Mouse (Mus musculus) limb, embryonic 15.5 days (tissue): ENCODE measurements at regions not wholly inside any gene's neighbourhood (a gene's known extent, or its start where the extent isn't known, plus 50 kb on each side); places are given as distances from the start of the nearest gene placed in this dataset.

Source experiments
- ATAC-seq: fragments of 200-750 bp; cut with Nextera tagmentation; 2 replicates; pipeline ENCODE4 v1.8.0; 2017; ENCODE audit warnings: low read depth, moderate TSS enrichment; ENCODE audit not compliant: insufficient number of reproducible peaks, low FRiP score, low TSS enrichment
- H3K27ac ChIP-seq: fragments of 300-500 bp; sonication (generic); 2 replicates; pipeline ENCODE4 v1.5.1; 2015; ENCODE audit warnings: moderate library complexity, mild to moderate bottlenecking, inconsistent platforms
- H3K27me3 ChIP-seq: fragments of 300-500 bp; sonication (generic); 2 replicates; pipeline ENCODE4 v1.6.1; 2015; ENCODE audit warnings: inconsistent platforms
- H3K36me3 ChIP-seq: fragments of 300-500 bp; sonication (generic); 2 replicates; pipeline ENCODE4 v1.6.1; 2015; ENCODE audit warnings: inconsistent platforms
- H3K4me1 ChIP-seq: fragments of 300-500 bp; sonication (generic); 2 replicates; pipeline ENCODE4 v1.6.1; 2015; ENCODE audit warnings: inconsistent platforms
- H3K4me2 ChIP-seq: fragments of 300-500 bp; sonication (generic); 2 replicates; pipeline ENCODE4 v1.6.1; 2015; ENCODE audit warnings: mild to moderate bottlenecking, inconsistent platforms
- H3K4me3 ChIP-seq: fragments of 300-500 bp; sonication (generic); 2 replicates; pipeline ENCODE4 v1.5.1; 2015; ENCODE audit warnings: mild to moderate bottlenecking, inconsistent platforms
- H3K9ac ChIP-seq: fragments of 300-500 bp; sonication (generic); 2 replicates; pipeline ENCODE4 v1.6.1; 2015; ENCODE audit warnings: inconsistent platforms
- H3K9me3 ChIP-seq: fragments of 300-500 bp; sonication (generic); 2 replicates; pipeline ENCODE4 v1.6.1; 2016; ENCODE audit warnings: inconsistent platforms
- WGBS: fragments of 180-500 bp; shearing (Covaris S2); methylation state at CpG from one replicate; pipeline ENCODE4 v1.1.7; 2015; 5-methylcytosine and 5-hydroxymethylcytosine counted together

DNA sequence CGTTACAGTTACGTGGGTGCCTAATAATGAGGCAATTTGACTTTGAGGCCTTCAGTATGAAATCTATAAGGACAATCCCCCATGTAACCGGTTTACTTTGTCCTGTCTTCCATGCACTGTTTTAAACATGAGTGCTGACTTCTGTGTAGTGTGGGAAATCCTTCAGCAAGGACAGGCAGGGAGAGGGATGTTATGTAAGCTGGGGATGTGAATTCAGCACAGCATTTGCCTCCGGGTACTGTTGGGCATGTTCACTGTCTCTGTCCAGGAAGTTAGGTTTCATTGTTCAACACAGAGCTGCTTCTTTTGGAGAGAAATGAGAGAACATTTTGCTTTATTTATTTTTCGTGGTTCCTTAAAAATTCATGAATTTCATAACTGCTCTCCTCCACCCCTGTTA, 322.7 kb downstream of the Rnf144a start:
- H3K4me2 ChIP-seq, result no peak overlapping the region
- H3K4me3 ChIP-seq, result no peak overlapping the region
- no peak for ATAC-seq
- no peak overlapping the region for H3K9ac ChIP-seq
- H3K27ac ChIP-seq, result no peak overlapping the region
- no peaks in the 10 kb centered on the region for H3K9me3 ChIP-seq
- WGBS, result 60% methylated on average over 5 of the region's 5 CpGs
- no peaks in the 10 kb centered on the region for H3K36me3 ChIP-seq
- no peaks in the 10 kb centered on the region for H3K27me3 ChIP-seq
- H3K4me1 ChIP-seq, result no peaks in the 10 kb centered on the region

DNA sequence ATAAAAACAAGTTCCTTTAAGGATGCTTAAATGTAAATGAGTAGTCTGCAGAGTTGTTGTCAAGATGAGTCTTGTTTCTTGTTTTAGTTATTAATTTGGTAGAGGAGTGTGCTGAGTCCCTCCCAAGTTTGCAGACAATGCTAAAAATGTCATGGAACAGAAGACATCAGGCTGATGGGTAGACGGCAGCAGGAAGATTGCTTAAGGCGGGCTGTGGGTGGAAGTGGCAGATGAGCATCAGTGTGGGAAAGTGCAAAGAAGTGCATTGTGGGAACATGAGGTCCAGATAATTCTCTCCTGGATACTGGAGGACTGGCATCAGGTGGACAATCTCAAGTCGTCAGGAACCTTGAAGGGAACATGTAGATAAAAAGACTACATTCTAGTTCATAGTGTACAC, 323.2 kb downstream of the Rnf144a start:
- Histone ChIP-seq H3K4me3 (no peak overlapping the region), H3K27me3 (no peaks in the 10 kb centered on the region), H3K4me2 (no peak overlapping the region), H3K9me3 (no peaks in the 10 kb centered on the region), H3K4me1 (no peaks in the 10 kb centered on the region), H3K27ac (no peak overlapping the region), H3K9ac (no peak overlapping the region), H3K36me3 (no peaks in the 10 kb centered on the region)
- 81% methylated on average over 3 of the region's 3 CpGs for WGBS
- no peak for ATAC-seq

GRCm38 (mm10) chr12:26088389-26088788, 326.7 kb downstream of the Rnf144a start:
- Histone ChIP-seq H3K4me3 (no peak overlapping the region), H3K27me3 (no peaks in the 10 kb centered on the region), H3K9me3 (no peaks in the 10 kb centered on the region), H3K4me2 (no peak overlapping the region), H3K9ac (no peak overlapping the region), H3K27ac (no peak overlapping the region), H3K4me1 (no peaks in the 10 kb centered on the region), H3K36me3 (no peaks in the 10 kb centered on the region)
- ATAC-seq, result no peak
- WGBS, result 71% methylated on average over 3 of the region's 3 CpGs

DNA sequence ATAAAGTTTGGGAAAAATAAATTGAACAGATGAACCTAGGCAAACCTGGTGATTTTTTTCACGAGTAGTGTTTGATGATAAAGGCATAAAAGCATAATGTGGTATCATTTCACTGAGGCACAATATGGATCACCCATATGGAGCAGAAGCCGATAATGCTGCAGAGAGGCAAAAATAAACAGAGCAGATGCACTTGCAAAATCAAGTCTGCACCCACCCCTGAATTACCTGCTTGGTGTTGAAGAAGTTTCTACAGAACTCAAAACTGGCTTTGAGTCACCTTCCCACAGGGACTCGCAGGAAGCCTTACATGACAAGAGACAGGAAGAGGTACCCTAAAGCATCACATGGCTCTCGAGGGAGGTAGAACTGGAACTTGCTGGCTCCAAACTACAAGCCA, 328.1 kb downstream of the Rnf144a start:
- no peak for ATAC-seq
- Histone ChIP-seq H3K4me2 (no peak overlapping the region), H3K4me3 (no peak overlapping the region), H3K27ac (no peak overlapping the region), H3K9me3 (no peaks in the 10 kb centered on the region), H3K4me1 (no peaks in the 10 kb centered on the region), H3K9ac (no peak overlapping the region), H3K27me3 (no peaks in the 10 kb centered on the region), H3K36me3 (no peaks in the 10 kb centered on the region)
- WGBS, result 86% methylated on average over 4 of the region's 4 CpGs

- Histone ChIP-seq H3K27me3 (no peaks in the 10 kb centered on the region), H3K27ac (no peak overlapping the region), H3K4me1 (no peaks in the 10 kb centered on the region), H3K9me3 (no peaks in the 10 kb centered on the region), H3K36me3 (no peaks in the 10 kb centered on the region), H3K4me2 (no peak overlapping the region), H3K9ac (no peak overlapping the region), H3K4me3 (no peak overlapping the region)
- ATAC-seq, result no peak
- WGBS, result 77% methylated on average over 3 of the region's 3 CpGs
These were observed 328.6 kb downstream of the Rnf144a start for GRCm38 (mm10) chr12:26086414-26086813.

DNA sequence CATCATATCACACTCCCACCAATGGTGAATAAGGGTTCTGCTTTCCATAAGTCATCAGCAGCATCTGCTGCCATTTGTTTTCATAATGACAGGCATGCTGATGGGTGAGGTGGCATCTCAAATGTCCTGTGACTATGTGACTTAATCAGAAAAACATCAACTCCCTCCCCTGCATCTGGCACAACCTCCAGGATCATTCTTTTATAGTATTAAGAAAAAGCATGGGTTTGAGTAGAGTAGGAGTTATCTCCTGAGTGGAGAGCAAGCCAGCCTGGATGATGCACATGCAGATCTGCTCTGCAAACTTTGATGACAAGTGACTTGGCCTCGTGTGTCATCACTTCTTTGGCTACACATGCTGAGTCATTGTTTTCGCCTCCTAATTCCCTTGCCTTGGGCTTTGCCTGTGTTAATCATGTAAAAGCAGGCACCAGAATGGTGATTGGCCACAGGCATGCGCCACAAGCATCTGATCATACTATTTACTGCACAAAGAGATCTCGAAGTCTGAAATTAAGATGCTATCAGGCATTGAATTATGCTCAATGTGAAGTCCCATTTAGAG, 335.9 kb downstream of the Rnf144a start:
- Histone ChIP-seq H3K9ac (no peak overlapping the region), H3K4me1 (no peaks in the 10 kb centered on the region), H3K4me2 (no peak overlapping the region), H3K4me3 (no peak overlapping the region), H3K27ac (no peak overlapping the region), H3K36me3 (no peaks in the 10 kb centered on the region), H3K9me3 (no peaks in the 10 kb centered on the region), H3K27me3 (no peaks in the 10 kb centered on the region)
- no peak for ATAC-seq
- 51% methylated on average over 4 of the region's 4 CpGs for WGBS

DNA sequence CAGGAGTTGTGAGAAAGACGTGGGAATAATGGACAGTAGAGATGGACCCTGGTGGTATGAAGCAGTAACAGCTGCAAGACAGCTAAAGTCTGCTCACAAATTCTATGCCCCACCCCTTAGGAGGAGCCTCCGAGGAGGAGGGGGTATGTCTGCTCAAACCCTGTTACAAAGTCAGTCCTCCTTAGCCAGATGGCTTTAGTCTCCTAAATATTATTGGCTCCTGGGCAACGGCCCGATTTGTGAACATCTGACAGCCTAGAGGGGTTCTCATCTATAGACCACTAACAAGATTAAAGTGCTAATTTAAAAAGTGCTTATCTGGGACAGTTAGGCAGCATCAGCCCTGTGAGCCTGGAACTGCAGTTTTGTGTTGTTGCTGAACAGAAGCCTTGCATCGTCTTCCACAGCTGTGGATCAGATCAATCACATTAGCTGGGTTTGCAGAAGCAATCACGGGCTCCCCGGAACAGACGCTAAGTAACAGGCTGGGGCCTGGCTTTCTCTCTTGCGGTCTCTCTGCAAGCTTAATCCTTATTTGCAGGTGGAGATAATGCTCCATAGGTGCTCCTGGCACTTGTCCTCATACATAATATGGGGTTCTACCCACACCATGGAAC, 339.3 kb downstream of the Rnf144a start:
- Histone ChIP-seq H3K4me3 (no peak overlapping the region), H3K4me1 (0 out of 2 replicates have a peak, but pooled peaks cover 2% of the 10 kb centered on the region), H3K27ac (no peak overlapping the region), H3K27me3 (no peaks in the 10 kb centered on the region), H3K9me3 (no peaks in the 10 kb centered on the region), H3K4me2 (no peak overlapping the region), H3K9ac (no peak overlapping the region), H3K36me3 (no peaks in the 10 kb centered on the region)
- 29% methylated on average over 9 of the region's 9 CpGs for WGBS
- ATAC-seq, result no peak

DNA sequence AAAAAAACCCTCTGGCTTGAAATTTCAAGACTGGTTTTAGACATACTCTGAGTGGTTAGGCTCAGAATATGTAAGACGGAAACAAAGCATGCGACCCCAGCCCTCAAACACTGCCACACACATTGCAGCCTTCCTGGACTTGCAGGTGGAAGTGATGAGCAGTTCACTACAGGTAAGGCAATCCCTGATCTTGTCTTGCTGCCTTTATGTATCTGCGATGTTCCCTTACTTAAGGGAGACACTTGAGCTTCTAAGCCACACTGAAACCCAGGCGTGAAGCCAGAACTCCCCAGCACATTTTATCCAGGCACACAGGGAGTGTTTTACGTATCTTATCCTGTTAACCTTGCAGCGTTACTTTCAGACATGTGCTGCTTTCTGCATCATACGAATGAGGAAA, 342.9 kb downstream of the Rnf144a start:
- WGBS, result 76% methylated on average over 7 of the region's 7 CpGs
- Histone ChIP-seq H3K9ac (no peak overlapping the region), H3K27me3 (peaks cover 25% of the 10 kb centered on the region), H3K4me3 (no peak overlapping the region), H3K36me3 (no peaks in the 10 kb centered on the region), H3K9me3 (no peaks in the 10 kb centered on the region), H3K4me2 (no peak overlapping the region), H3K4me1 (peaks cover 13% of the 10 kb centered on the region), H3K27ac (no peak overlapping the region)
- ATAC-seq, result no peak

- no peak for ATAC-seq
- H3K9me3 ChIP-seq, result no peaks in the 10 kb centered on the region
- no peak overlapping the region for H3K9ac ChIP-seq
- WGBS, result 12% methylated on average over 3 of the region's 3 CpGs
- peak overlapping the region; percentile 15; the same call in 1 of the 2 replicates for H3K4me2 ChIP-seq
- no peak overlapping the region for H3K4me3 ChIP-seq
- no peak overlapping the region for H3K27ac ChIP-seq
- peaks cover 25% of the 10 kb centered on the region for H3K27me3 ChIP-seq
- no peaks in the 10 kb centered on the region for H3K36me3 ChIP-seq
- H3K4me1 ChIP-seq, result peaks cover 13% of the 10 kb centered on the region
These were observed 343.4 kb downstream of the Rnf144a start for GRCm38 (mm10) chr12:26071610-26072009.

- Histone ChIP-seq H3K4me3 (0 out of 2 replicates have a peak overlapping the region, but pooled peaks have one; percentile 9), H3K27me3 (peaks cover 25% of the 10 kb centered on the region), H3K4me1 (peaks cover 13% of the 10 kb centered on the region), H3K4me2 (peak overlapping the region; percentile 33), H3K27ac (no peak overlapping the region), H3K9ac (no peak overlapping the region), H3K9me3 (no peaks in the 10 kb centered on the region), H3K36me3 (no peaks in the 10 kb centered on the region)
- 0 out of 2 replicates have a peak, but pooled peaks have one; percentile 10 for ATAC-seq
- WGBS, result 38% methylated on average over 4 of the region's 4 CpGs
These were observed 346.4 kb downstream of the Rnf144a start for GRCm38 (mm10) chr12:26068685-26069008.

DNA sequence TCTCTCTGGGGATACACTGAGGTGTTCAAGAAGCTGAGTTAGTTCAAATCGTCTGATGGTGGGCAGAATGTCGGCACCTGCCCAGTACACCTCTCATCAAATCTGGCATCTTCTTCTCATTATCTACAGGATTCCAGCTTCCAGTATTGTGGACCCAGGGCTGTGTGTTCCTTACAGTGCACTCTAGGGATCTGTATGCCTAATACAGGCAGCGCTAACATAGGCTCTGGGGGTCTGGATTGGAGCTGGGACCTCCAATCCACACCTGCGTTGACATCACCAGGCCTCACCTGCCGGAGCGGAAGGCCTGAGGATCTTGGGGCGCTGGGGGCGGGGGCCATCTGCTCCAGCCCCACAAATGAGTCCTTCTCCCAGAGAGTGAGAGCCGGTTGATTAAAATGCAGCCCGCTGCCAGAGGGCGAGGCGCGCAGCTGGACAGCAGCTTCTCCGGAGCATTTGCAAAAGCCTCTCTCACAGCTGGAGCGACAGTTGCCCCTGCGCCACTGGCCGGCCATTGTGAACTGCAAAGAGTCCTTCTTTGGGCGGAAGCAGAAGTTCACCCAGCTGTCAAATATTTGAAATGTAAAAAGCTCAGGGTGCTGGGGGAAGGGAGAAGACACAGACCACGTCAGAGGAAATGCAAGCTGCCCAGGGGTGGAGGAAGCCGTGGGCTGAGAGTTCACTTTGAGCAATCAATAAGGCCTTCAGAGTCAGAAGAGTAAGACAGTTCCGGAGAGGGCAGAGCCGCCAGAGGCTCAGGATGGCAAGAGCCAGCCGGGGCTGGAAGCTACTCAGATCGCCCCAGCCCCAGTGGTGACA, 347.0 kb downstream of the Rnf144a start:
- 9% methylated on average over 24 of the region's 24 CpGs for WGBS
- H3K9ac ChIP-seq, result no peak overlapping the region

GRCm38 (mm10) chr12:26060378-26060777, 354.7 kb downstream of the Rnf144a start:
- Histone ChIP-seq H3K27me3 (no peaks in the 10 kb centered on the region), H3K9ac (no peak overlapping the region), H3K9me3 (no peaks in the 10 kb centered on the region), H3K4me1 (no peaks in the 10 kb centered on the region), H3K4me3 (no peak overlapping the region), H3K4me2 (no peak overlapping the region), H3K36me3 (no peaks in the 10 kb centered on the region), H3K27ac (no peak overlapping the region)
- WGBS, result 64% methylated on average over 3 of the region's 3 CpGs
- ATAC-seq, result no peak

More for the DNA sequence above, 347.0 kb downstream of the Rnf144a start:
- H3K4me3 ChIP-seq, result peak overlapping the region; percentile 9; the same call in 1 of the 2 replicates
- H3K27me3 ChIP-seq, result peaks cover 25% of the 10 kb centered on the region
- no peaks in the 10 kb centered on the region for H3K9me3 ChIP-seq
- H3K4me2 ChIP-seq, result peak overlapping the region; percentile 33
- ATAC-seq, result 0 out of 2 replicates have a peak, but pooled peaks have one; percentile 10
- no peaks in the 10 kb centered on the region for H3K36me3 ChIP-seq
- H3K27ac ChIP-seq, result no peak overlapping the region
- H3K4me1 ChIP-seq, result peaks cover 13% of the 10 kb centered on the region
